Comparison of ENCODE assay signal across 9 mouse cellular contexts in the genomic region with DNA sequence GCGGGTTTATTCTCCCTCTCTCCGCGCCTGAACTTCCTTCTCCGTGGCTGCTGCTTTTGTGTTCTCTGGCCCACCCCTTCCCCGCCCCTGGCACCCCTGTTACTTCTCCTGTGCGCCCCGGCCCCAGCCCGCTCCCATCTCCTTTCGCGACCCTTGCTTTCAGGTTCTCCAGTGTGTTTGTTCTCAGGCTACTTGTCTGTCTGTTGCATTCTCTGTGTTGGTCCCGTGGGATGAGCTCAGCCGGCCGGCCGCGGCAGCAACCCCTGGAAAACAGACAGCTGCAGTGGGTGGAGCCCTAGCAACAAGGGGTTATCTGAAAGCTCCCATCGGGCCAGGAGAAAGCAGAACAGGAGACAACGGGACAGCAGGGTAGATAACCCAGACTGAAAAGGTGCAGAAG. TPM values are rescaled to one million over a fixed set of nuclear protein-coding genes. Genes with fewer than 3 reads are reported as not detected.
DNase-seq lines count a peak whose midpoint lies in the region; ATAC-seq lines count a peak whose summit lies in the region.
"Had no signal": no experiment of that assay in that cellular context is flagged by ENCODE, and none has a peak within 500 bp of the region (broad histone marks: within the 10 kb centered on the region; RNA-seq: fewer than 3 reads in every experiment).

No protein-coding gene starts in this region.

- ATAC-seq in forebrain, embryonic 15.5 days (replicated peaks): no peak
- ATAC-seq in stomach, embryonic 14.5 days (ENCODE audit: insufficient number of reproducible peaks, insufficient read depth, low FRiP score, low read depth): 0 out of 2 replicates have a peak, but pooled peaks have one; percentile 6

- H3K4me3 ChIP-seq in forebrain, embryonic 15.5 days: peak overlapping the region; percentile 22
- peak overlapping the region; percentile 25 for H3K4me3 ChIP-seq in stomach, embryonic 14.5 days (ENCODE audit: low read depth, low read length)

- no peak overlapping the region; the same call in 1 of the 2 replicates for H3K9ac ChIP-seq in forebrain, embryonic 15.5 days (replicated peaks)
- H3K9ac ChIP-seq in stomach, embryonic 14.5 days (replicated peaks; ENCODE audit: low read depth, low read length): no peak overlapping the region

- intact Hi-C loops in left cerebral cortex, postnatal 10 days (cut with DNase I): no loop called here

- peak overlapping the region; percentile 34 for H3K4me2 ChIP-seq in forebrain, embryonic 15.5 days (replicated peaks)
- H3K4me2 ChIP-seq in stomach, embryonic 14.5 days (replicated peaks; ENCODE audit: low read depth, low read length): peak overlapping the region; percentile 39

- peaks cover 46% of the 10 kb centered on the region for H3K27me3 ChIP-seq in forebrain, embryonic 15.5 days
- H3K27me3 ChIP-seq in stomach, embryonic 14.5 days (ENCODE audit: control insufficient read depth, insufficient read depth, low read length): peaks cover 37% of the 10 kb centered on the region

- H3K27ac ChIP-seq in forebrain, embryonic 15.5 days (replicated peaks): no peak overlapping the region
- no peak overlapping the region for H3K27ac ChIP-seq in stomach, embryonic 14.5 days (ENCODE audit: low read length)

- no peaks in the 10 kb centered on the region for H3K9me3 ChIP-seq in forebrain, embryonic 15.5 days
- no peaks in the 10 kb centered on the region; the same call in 1 of the 2 replicates for H3K9me3 ChIP-seq in stomach, embryonic 14.5 days (ENCODE audit: control insufficient read depth, low read depth, low read length)

- peak; percentile 31 to 42 for DNase-seq in layer of hippocampus, adult 8-10 months (ENCODE audit: low spot score in 2 of 2)
- DNase-seq in layer of hippocampus, postnatal 10 days (ENCODE audit: low spot score in 2 of 2): no peak
- peak; percentile 35 to 36 for DNase-seq in kidney, postnatal 4 days
- no peak for DNase-seq in thymus, postnatal 0 days (ENCODE audit: low spot score)
- DNase-seq in left cerebral cortex, postnatal 10 days (ENCODE audit: extremely low spot score in 1 of 2, low spot score in 2 of 2): no peak
- DNase-seq in frontal cortex, postnatal 36 days (ENCODE audit: low spot score in 2 of 2): no peak

- H3K4me1 ChIP-seq in forebrain, embryonic 15.5 days: peaks cover 18% of the 10 kb centered on the region
- peaks cover 9% of the 10 kb centered on the region; the same call in 1 of the 2 replicates for H3K4me1 ChIP-seq in stomach, embryonic 14.5 days (ENCODE audit: control insufficient read depth, insufficient read depth, low read length)

- WGBS in forebrain, embryonic 15.5 days: under 1% methylated on average over 17 of the region's 17 CpGs
- under 1% methylated on average over 17 of the region's 17 CpGs for WGBS in stomach, embryonic 14.5 days

- H3K36me3 ChIP-seq in forebrain, embryonic 15.5 days: no peaks in the 10 kb centered on the region
- H3K36me3 ChIP-seq in stomach, embryonic 14.5 days (ENCODE audit: control insufficient read depth, insufficient read depth, low read length): no peaks in the 10 kb centered on the region

RNA-seq across cellular contexts. Expression of gene Aym1, which starts 21.4 kb away (rescaled TPM):
- total RNA-seq in layer of hippocampus, adult 8-10 months (2022): not detected
- not detected for total RNA-seq in layer of hippocampus, postnatal 10 days (2021)
- not detected in 2 replicates for polyA plus RNA-seq in forebrain, embryonic 15.5 days (2015; fragmentation: Nextera tagmentation; extraction: Ambion mirVana)
- polyA plus RNA-seq in stomach, embryonic 14.5 days (2014; fragmentation: Nextera tagmentation; extraction: Ambion mirVana): not detected in 2 replicates
- not detected in 2 replicates for polyA plus RNA-seq in thymus, postnatal 0 days (2015; fragmentation: Nextera tagmentation; extraction: Ambion mirVana)
- not detected for total RNA-seq in left cerebral cortex, postnatal 10 days (2021)
- total RNA-seq: MEL had no signal

RNA-seq across cellular contexts. Expression of gene Sgsm1, which starts 25.1 kb away (rescaled TPM):
- 100 to 1,000 TPM in 1 of 4 experiments, 10 to 100 TPM in 3; 77.8 to 102 (median 87.4) TPM for total RNA-seq in layer of hippocampus, adult 8-10 months (2022)
- total RNA-seq in layer of hippocampus, postnatal 10 days (2021): 10 to 100 TPM; 72.2 to 77.7 TPM
- 14.7 and 15.7 TPM in 2 replicates for polyA plus RNA-seq in forebrain, embryonic 15.5 days (2015; fragmentation: Nextera tagmentation; extraction: Ambion mirVana)
- polyA plus RNA-seq in stomach, embryonic 14.5 days (2014; fragmentation: Nextera tagmentation; extraction: Ambion mirVana): 4.6 and 6.4 TPM in 2 replicates
- polyA plus RNA-seq in thymus, postnatal 0 days (2015; fragmentation: Nextera tagmentation; extraction: Ambion mirVana): 0.46 and 0.99 TPM in 2 replicates
- total RNA-seq in left cerebral cortex, postnatal 10 days (2021): 10 to 100 TPM; 83.2 to 87.1 TPM
- total RNA-seq: MEL had no signal

Comparison
In these comparisons a context has a peak if more than half of its experiments do, and no peak if none do; other contexts are left out.
1. DNase-seq: peak in layer of hippocampus, adult 8-10 months (2 of 2) and kidney, postnatal 4 days (2 of 2); none in layer of hippocampus, postnatal 10 days (0 of 2), thymus, postnatal 0 days (single experiment), left cerebral cortex, postnatal 10 days (0 of 2) and frontal cortex, postnatal 36 days (0 of 2).